Mouse (Mus musculus) cerebellum, postnatal 25 days (tissue): ENCODE data around the gene Jkamp.
"Not testable (repeated sequence)": the region's sequence is repeated elsewhere in the genome, so short reads cannot be mapped to it uniquely, and the experiment has no call there.

Experiments
- DNase-seq, 2 experiments: peaks; one replicate each; pipeline ENCODE4 v3.0.0; 2021; ENCODE audit warnings: mixed read lengths in 2 of 2

Jkamp gene

GRCm38 (mm10) chr12:72085329-72086165 lies at the start of gene Jkamp, which contains the start of gene L3hypdh:
Gene Jkamp, plus strand, starts transcription at chr12:72085589.
Gene L3hypdh, minus strand, starts transcription at chr12:72085439.
- DNase-seq, result peak; percentile 95 to 99

GRCm38 (mm10) chr12:72036097-72036661 lies 49.2 kb upstream of the Jkamp start:
- DNase-seq, result no peak

GRCm38 (mm10) chr12:72037049-72037448 lies 48.3 kb upstream of the Jkamp start:
- DNase-seq, result no peak

- no peak for DNase-seq
These were observed 46.5 kb upstream of the Jkamp start for GRCm38 (mm10) chr12:72038866-72039265.

GRCm38 (mm10) chr12:72039501-72039900 lies 45.9 kb upstream of the Jkamp start:
- DNase-seq, result no peak

GRCm38 (mm10) chr12:72041238-72041637 lies 44.2 kb upstream of the Jkamp start:
- no peak for DNase-seq

GRCm38 (mm10) chr12:72047513-72047912 lies 37.9 kb upstream of the Jkamp start:
- no peak for DNase-seq

- DNase-seq, result not testable (repeated sequence)
These were observed 35.2 kb upstream of the Jkamp start for GRCm38 (mm10) chr12:72050156-72050555.

GRCm38 (mm10) chr12:72050821-72051220 lies 34.6 kb upstream of the Jkamp start:
- no peak for DNase-seq

- no peak for DNase-seq
These were observed 32.8 kb upstream of the Jkamp start for GRCm38 (mm10) chr12:72052571-72052970.

GRCm38 (mm10) chr12:72053303-72053702 lies 32.1 kb upstream of the Jkamp start:
- peak in 1 of 2 experiments; percentile 29 for DNase-seq

GRCm38 (mm10) chr12:72053851-72054250 lies 31.5 kb upstream of the Jkamp start:
- DNase-seq, result no peak

GRCm38 (mm10) chr12:72057780-72058179 lies 27.6 kb upstream of the Jkamp start:
- DNase-seq, result no peak

GRCm38 (mm10) chr12:72069626-72070326 lies 15.6 kb upstream of the Jkamp start:
- no peak for DNase-seq

- DNase-seq, result peak; percentile 91 to 94
These were observed 14.8 kb upstream of the Jkamp start, which contains the start of gene Gpr135 for GRCm38 (mm10) chr12:72070327-72071269. Gene Gpr135, minus strand, starts transcription at chr12:72071125.

- DNase-seq, result no peak
These were observed 7.1 kb upstream of the Jkamp start for GRCm38 (mm10) chr12:72078248-72078647.

- DNase-seq, result no peak
These were observed 3.4 kb upstream of the Jkamp start for GRCm38 (mm10) chr12:72081961-72082360.

GRCm38 (mm10) chr12:72082370-72082769 lies 3.0 kb upstream of the Jkamp start:
- no peak for DNase-seq

- DNase-seq, result no peak
These were observed 2.1 kb upstream of the Jkamp start for GRCm38 (mm10) chr12:72083265-72083664.

- DNase-seq, result no peak
These were observed 947 bp upstream of the Jkamp start for GRCm38 (mm10) chr12:72084261-72085023.

GRCm38 (mm10) chr12:72085024-72085328 lies 413 bp upstream of the Jkamp start:
- DNase-seq, result no peak
